Mouse (Mus musculus) bone marrow macrophage, adult 2 months (primary cell): Measurements from ENCODE around the gene Smim12. TPM values are rescaled to one million over a fixed set of nuclear protein-coding genes. Genes with fewer than 3 reads are reported as not detected.

Experiments used
- H3K27ac ChIP-seq: 2 replicates; pipeline ENCODE4 v1.5.1; 2012; ENCODE audit warnings: low read depth, low read length; ENCODE audit not compliant: insufficient read depth
- H3K4me1 ChIP-seq: 2 replicates; pipeline ENCODE4 v1.6.1; 2012; ENCODE audit warnings: low read length; ENCODE audit not compliant: control insufficient read depth, insufficient read depth
- H3K4me3 ChIP-seq: 2 replicates; pipeline ENCODE4 v1.5.1; 2012; ENCODE audit warnings: mild to moderate bottlenecking, low read length, moderate library complexity; ENCODE audit not compliant: insufficient read depth
- CTCF ChIP-seq: IDR thresholded peaks from 2 replicates; pipeline ENCODE4 v1.5.1; 2012; ENCODE audit warnings: low read depth, mild to moderate bottlenecking, low read length, moderate library complexity
- POLR2A ChIP-seq: IDR thresholded peaks from 2 replicates; pipeline ENCODE4 v1.6.1; 2012; ENCODE audit warnings: mild to moderate bottlenecking, low read depth, low read length, borderline replicate concordance
- polyA plus RNA-seq: library from polyadenylated mRNA; stranded (reverse); fragments of >200 nt; gene quantifications from 2 replicates; pipeline ENCODE4 v1.2.4, GENCODE M21; 2012; ENCODE audit not compliant: missing spikeins, insufficient read depth, insufficient read length

Smim12 gene
- polyA plus RNA-seq, 1 experiment = 29.4 TPM

DNA sequence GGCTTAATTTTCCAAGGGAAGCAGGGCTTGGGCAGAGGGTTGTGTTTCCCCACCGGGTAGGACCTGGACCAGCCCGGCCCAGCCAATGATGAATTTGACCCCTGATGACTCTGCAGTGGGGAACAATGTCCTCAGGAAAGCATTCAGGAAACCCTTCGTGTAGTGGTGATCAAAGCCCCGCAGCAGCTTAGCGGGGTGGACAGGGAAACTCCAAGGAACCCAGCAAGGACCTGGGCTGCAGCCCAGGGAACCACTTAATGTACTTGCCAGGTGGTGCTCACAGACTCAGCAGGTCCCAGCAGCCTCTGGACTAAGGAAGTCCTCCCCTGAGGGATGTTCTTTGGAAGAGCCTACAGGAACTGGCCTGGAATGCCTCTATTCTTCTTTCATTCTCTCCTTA, 13.2 kb downstream of the Smim12 start:
- Histone ChIP-seq H3K27ac (no peak overlapping the region), H3K4me1 (no peaks in the 10 kb centered on the region), H3K4me3 (no peak overlapping the region)
- TF ChIP-seq CTCF (no peak), POLR2A (no peak)

DNA sequence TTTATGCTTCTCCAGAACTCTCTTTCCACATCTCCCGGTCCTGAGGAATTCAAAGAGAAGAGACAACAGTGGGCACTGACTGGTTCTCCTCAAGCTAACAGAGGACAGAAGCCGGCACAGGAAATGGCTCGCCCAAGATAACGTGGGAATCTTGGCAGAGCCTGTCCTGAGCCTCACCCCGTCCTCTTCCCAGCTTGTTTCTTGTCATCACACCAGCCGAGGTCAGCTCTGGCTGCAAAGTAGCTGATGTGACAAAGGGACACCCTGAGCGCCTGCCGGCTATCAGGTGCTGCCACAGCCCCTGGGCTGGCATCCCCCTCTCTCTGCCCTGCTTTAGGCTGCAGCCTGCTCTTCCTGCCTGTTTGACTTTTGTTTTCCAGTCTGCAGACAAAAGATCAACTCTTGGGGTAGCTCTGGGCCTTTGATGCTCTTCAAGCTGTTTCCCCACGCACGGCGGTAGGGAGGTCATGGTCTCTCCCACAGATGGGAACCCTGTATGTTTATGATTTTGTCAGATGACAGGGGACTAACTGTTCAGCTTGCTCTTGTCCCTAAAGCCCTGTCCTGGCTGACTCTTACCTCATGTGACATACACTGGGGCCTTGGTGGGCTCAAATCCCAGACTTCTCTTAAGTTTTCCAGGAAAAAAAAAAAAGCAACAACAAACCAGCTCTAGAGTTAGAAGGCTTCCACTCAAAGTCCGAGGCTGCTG, 14.8 kb downstream of the Smim12 start:
- Histone ChIP-seq H3K4me3 (no peak overlapping the region), H3K4me1 (no peaks in the 10 kb centered on the region)

DNA sequence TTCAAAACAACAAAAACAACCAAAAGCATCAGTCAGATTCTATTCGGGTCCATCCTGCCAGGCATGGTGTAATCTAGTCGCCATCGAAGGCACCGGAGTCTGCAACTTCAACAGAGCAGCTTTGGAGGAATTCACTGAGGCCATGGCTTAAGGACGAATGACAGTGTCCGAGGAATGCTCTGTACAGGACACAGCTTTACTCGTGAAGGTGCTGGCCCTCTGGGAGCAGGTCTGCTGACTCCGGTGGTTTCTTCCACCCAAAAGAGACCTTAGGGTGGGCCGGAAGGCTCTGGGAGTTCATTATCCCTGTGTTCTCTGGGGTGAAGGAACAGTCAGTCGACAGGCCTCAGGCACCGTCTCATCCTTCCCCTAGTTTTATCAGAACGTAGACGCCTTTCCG, 18.0 kb downstream of the Smim12 start:
- no peaks in the 10 kb centered on the region for H3K4me1 ChIP-seq

More for the DNA sequence above, 14.8 kb downstream of the Smim12 start:
- H3K27ac ChIP-seq = no peak overlapping the region
- TF ChIP-seq CTCF (no peak), POLR2A (no peak)

DNA sequence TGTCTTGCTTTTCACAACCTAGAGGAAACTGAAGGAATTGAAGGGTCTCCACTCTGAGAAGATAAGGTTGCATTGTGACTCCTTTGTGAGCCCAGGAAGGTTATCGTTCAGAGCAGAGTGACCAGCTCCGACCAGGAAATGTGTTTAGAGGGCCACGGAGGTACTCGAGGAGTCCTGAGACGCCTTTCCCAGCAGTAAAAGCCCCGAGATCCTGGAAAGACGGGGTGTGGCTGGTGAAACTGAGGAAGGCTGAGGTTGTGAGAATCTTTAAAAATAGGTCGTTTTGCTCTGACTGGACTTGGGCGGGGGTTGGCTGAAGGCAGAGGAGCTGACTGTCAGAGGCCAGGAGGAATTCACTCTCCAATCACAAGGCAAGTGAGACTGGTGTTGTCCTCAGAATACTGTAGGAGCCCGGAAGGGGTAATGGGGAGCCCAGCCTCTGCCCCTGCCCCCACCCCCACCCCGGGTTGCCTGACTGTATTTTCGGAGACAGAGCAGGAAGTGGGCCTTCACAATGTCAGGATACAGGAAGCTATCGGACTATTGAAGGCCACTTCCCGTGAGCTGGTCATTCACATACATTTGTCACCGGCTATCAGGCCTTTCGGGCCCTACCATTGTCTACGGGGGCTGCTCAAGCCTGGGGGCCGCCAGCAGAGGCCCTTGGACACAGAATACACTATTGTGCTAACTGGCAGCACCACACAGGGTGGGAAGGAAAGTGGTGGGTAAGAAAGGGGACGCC, 20.0 kb downstream of the Smim12 start:
- no peak for TF ChIP-seq CTCF
- TF ChIP-seq POLR2A = no peak
- no peak overlapping the region for H3K4me3 ChIP-seq
- H3K4me1 ChIP-seq = no peaks in the 10 kb centered on the region
- no peak overlapping the region for H3K27ac ChIP-seq

More for the DNA sequence above, 18.0 kb downstream of the Smim12 start:
- Histone ChIP-seq H3K27ac (no peak overlapping the region), H3K4me3 (no peak overlapping the region)
- TF ChIP-seq CTCF = no peak
- no peak for TF ChIP-seq POLR2A

DNA sequence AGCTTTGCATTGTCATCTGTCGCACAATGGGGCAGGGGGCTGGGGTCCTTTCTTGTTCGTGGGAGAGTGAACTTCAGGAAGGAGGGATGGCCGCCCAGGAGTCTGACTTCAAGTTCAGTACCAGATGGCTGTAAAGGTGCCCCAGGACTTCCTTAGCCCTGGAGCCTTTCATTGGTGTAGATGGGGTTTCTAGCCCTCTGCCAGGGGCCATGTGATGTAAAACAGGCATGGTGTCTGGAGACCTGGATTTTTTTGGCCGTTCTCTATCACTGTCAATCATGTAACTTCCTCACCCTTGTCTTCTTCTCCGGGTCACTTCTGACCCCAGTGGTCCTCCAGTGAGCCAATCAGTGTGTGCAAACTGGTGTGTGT, 20.6 kb downstream of the Smim12 start:
- TF ChIP-seq CTCF (no peak), POLR2A (no peak)
- Histone ChIP-seq H3K27ac (no peak overlapping the region), H3K4me3 (no peak overlapping the region), H3K4me1 (no peaks in the 10 kb centered on the region)

DNA sequence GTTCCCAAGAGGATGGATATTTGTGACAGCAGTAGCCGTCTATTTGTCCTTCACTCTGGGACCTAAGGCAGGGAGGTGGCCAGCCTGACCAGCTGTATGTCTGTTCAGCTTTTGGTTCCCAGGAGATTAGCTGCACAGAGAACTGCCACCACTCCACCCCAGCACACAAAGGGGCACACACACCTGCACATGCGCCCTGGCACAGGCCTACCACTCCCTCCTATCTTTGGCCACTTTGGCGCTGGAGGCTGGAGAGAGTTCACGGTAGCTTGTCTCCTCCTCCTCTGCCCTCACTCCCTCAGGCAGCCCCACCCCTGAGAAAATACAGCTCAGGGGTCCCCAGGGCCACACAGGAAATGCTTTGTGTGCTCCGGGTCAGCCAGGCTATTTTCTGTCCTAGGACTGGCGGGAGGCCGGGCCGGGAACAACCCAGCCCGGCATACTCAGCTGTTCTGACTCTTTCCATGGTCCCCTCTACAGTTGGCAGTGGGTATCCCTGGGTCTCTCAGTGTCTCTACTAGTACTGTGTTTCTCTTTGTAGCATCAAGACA, 34.9 kb downstream of the Smim12 start:
- H3K27ac ChIP-seq = no peak overlapping the region
- TF ChIP-seq POLR2A = no peak
- no peak for TF ChIP-seq CTCF

DNA sequence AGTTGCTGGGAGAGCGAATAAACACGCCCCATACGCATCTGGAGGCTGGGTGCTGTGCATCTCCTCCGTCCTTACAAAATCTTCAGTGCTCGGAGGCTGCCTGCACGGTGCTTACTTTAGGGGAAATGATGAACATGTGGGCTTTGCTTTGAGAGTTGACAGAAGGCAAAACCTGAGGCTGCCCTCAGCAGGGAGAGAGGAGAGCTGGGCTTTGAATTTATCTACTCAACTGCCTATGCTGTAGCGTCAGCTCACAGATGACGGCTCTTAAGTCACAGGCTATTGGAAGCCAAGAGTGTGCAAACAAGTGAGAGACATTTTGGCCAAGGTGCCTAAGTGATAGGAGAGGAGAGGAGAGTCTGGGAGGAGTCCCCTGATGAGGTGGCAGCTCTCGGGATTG, 35.7 kb downstream of the Smim12 start:
- Histone ChIP-seq H3K4me3 (no peak overlapping the region), H3K27ac (no peak overlapping the region), H3K4me1 (no peaks in the 10 kb centered on the region)
- TF ChIP-seq POLR2A (no peak), CTCF (no peak)

More for the DNA sequence above, 34.9 kb downstream of the Smim12 start:
- no peaks in the 10 kb centered on the region for H3K4me1 ChIP-seq
- no peak overlapping the region for H3K4me3 ChIP-seq

DNA sequence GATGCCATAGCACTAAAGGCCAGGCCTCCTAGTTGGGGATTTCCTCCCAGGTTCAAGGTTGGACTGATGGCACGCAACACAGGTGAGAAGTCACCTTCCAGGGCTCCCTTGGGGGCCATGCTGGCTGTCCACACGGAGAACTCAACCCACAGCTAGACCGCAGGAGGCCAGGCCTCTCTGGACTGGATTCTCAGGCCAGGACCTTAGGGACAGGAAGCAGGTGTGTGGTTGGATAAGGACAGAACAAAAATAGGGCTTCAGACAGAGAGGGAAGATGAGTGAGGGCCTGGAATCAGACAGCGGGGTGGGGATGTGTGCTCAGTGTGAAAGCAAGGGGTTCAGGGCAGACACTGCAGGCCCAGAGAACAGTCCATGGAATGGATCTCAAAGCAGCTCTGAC, 43.3 kb downstream of the Smim12 start:
- H3K4me1 ChIP-seq = no peaks in the 10 kb centered on the region
- TF ChIP-seq POLR2A = no peak
- no peak for TF ChIP-seq CTCF
- H3K4me3 ChIP-seq = no peak overlapping the region
- no peak overlapping the region for H3K27ac ChIP-seq

DNA sequence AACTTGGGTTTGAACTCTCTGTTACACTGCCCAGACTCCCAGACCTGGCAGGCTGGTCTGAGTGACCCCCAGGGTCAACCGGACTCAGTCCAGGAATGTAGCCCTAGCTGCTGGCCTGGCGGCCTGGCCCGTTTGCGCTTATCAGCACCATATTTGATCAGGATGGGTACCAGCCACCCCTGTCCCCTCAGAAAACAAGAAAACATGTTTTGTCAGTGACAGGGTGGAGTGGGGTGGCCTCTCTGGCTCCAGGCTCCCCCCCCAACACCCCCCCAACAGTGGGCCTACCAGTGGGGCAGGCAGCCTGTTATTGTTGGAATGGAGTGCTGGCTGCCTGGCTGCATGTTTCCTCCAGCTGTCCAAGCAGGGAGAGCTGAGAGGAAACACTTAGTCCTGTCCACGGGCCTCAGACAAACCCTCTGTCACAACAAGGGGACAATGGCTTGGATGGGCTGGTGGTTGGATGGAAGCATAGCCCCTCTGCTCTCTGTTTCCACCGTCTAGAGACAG, 45.5 kb downstream of the Smim12 start:
- H3K4me1 ChIP-seq = no peaks in the 10 kb centered on the region
- no peak overlapping the region for H3K27ac ChIP-seq
- TF ChIP-seq POLR2A (no peak), CTCF (no peak)
- H3K4me3 ChIP-seq = no peak overlapping the region

DNA sequence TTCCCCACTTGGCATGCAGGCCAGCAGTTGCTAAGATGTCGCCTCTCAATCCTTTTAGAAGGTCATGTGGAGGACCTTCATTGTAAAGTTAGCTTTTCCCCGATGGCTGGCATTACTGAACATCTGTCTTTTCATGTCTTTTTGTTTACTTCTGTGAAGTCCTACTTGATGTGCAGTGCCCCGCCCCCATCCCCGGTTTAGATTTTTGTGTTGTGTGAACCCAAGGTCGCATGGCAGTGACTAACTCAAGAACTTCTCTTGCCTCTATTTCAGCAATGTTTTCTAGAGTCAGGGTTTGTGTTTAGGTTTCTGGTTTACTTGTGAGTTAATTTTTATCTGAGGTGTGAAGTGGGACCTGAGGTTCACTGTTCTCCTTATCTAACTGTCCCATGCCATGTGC, 49.0 kb downstream of the Smim12 start:
- TF ChIP-seq CTCF (no peak), POLR2A (no peak)
- Histone ChIP-seq H3K4me1 (no peaks in the 10 kb centered on the region), H3K4me3 (no peak overlapping the region), H3K27ac (no peak overlapping the region)

Other genes with a start within 250 kb of the Smim12 start
- 229 and 243 TPM in 2 replicates for gene Sfpq, start 222.5 kb upstream of the Smim12 start, polyA plus RNA-seq
- gene Zmym1, start 182.6 kb upstream of the Smim12 start, polyA plus RNA-seq = 8.2 and 13.2 TPM in 2 replicates
- gene Zmym6, start 166.4 kb upstream of the Smim12 start, polyA plus RNA-seq = 26.1 and 27.3 TPM in 2 replicates
- gene Tmem35b, start 120.1 kb upstream of the Smim12 start, polyA plus RNA-seq = 24.9 and 34.6 TPM in 2 replicates
- not detected in 2 replicates for gene Dlgap3, start 74.6 kb upstream of the Smim12 start, polyA plus RNA-seq
- not detected in 2 replicates for gene Gja4, start 70.3 kb downstream of the Smim12 start, polyA plus RNA-seq
- gene Gjb3, start 87.1 kb downstream of the Smim12 start, polyA plus RNA-seq = not detected in 2 replicates
- not detected in 2 replicates for gene Gjb4, start 110.3 kb downstream of the Smim12 start, polyA plus RNA-seq
- not detected in 2 replicates for gene Gjb5, start 114.4 kb downstream of the Smim12 start, polyA plus RNA-seq